Mouse (Mus musculus) midbrain, embryonic 15.5 days (tissue): ENCODE measurements at regions not wholly inside any gene's neighbourhood (a gene's known extent, or its start where the extent isn't known, plus 50 kb on each side); places are given as distances from the start of the nearest gene placed in this dataset.

Experiments used
- ATAC-seq: fragments of 200-750 bp; cut with Nextera tagmentation; replicated peaks from 2 replicates; pipeline ENCODE4 v1.8.0; 2017; ENCODE audit warnings: moderate TSS enrichment
- H3K27ac ChIP-seq: fragments of 300-500 bp; sonication (generic); 2 replicates; pipeline ENCODE4 v1.5.1; 2015; ENCODE audit warnings: mild to moderate bottlenecking, inconsistent platforms
- H3K27me3 ChIP-seq: fragments of 300-500 bp; sonication (generic); replicated peaks from 2 replicates; pipeline ENCODE4 v1.6.1; 2015; ENCODE audit warnings: inconsistent platforms
- H3K36me3 ChIP-seq: fragments of 300-500 bp; sonication (generic); replicated peaks from 2 replicates; pipeline ENCODE4 v1.6.1; 2015; ENCODE audit warnings: inconsistent platforms
- H3K4me1 ChIP-seq: fragments of 300-500 bp; sonication (generic); 2 replicates; pipeline ENCODE4 v1.6.1; 2015; ENCODE audit warnings: inconsistent platforms
- H3K4me2 ChIP-seq: fragments of 300-500 bp; sonication (generic); 2 replicates; pipeline ENCODE4 v1.6.1; 2015; ENCODE audit warnings: inconsistent platforms, mild to moderate bottlenecking, moderate library complexity
- H3K4me3 ChIP-seq: fragments of 300-500 bp; sonication (generic); 2 replicates; pipeline ENCODE4 v1.5.1; 2015; ENCODE audit warnings: mild to moderate bottlenecking, inconsistent platforms
- H3K9ac ChIP-seq: fragments of 300-500 bp; sonication (generic); 2 replicates; pipeline ENCODE4 v1.6.1; 2015; ENCODE audit warnings: mild to moderate bottlenecking, inconsistent platforms
- H3K9me3 ChIP-seq: fragments of 300-500 bp; sonication (generic); 2 replicates; pipeline ENCODE4 v1.6.1; 2016; ENCODE audit warnings: inconsistent platforms
- WGBS: fragments of 180-500 bp; shearing (Covaris S2); methylation state at CpG from one replicate; pipeline ENCODE4 v1.1.7; 2015; ENCODE audit warnings: mixed read lengths; 5-methylcytosine and 5-hydroxymethylcytosine counted together

- no peaks in the 10 kb centered on the region for H3K9me3 ChIP-seq
- ATAC-seq: no peak
- no peaks in the 10 kb centered on the region for H3K36me3 ChIP-seq
- H3K4me3 ChIP-seq: no peak overlapping the region
- 0 out of 2 replicates have a peak, but pooled peaks cover 6% of the 10 kb centered on the region for H3K4me1 ChIP-seq
- no peak overlapping the region for H3K9ac ChIP-seq
- H3K27ac ChIP-seq: no peak overlapping the region
- WGBS: 93% methylated on average over 3 of the region's 3 CpGs
- H3K27me3 ChIP-seq: no peaks in the 10 kb centered on the region
- H3K4me2 ChIP-seq: no peak overlapping the region
Observed at GRCm38 (mm10) chr9:94467846-94468245, 70.0 kb downstream of the 1190002N15Rik start.

DNA sequence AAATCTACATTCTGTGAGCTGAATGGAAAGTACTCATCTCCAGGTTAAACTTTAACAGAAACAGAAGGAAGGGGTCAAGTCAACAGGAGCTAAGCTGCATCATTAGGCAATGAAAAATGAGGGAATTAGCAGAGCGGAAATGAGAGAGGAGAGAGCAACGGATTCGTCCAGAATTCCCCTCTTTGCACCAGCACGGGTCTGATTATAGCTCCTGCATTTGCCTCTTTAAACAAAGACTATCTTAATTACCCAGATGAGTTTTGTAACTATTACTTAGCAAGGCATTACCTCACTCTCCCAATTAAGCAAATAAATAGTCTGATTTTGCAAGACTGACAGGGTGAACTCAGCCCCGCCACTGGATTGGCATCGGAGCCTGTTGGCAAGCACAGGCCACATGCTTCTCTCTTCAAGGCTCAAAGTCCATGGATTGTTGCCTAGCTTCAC, 81.8 kb downstream of the 1190002N15Rik start:
- no peaks in the 10 kb centered on the region for H3K36me3 ChIP-seq
- H3K4me3 ChIP-seq: no peak overlapping the region
- no peak overlapping the region for H3K4me2 ChIP-seq
- WGBS: 60% methylated on average over 6 of the region's 6 CpGs
- H3K27me3 ChIP-seq: no peaks in the 10 kb centered on the region
- no peak overlapping the region for H3K27ac ChIP-seq
- H3K9me3 ChIP-seq: no peaks in the 10 kb centered on the region
- no peaks in the 10 kb centered on the region for H3K4me1 ChIP-seq
- H3K9ac ChIP-seq: no peak overlapping the region
- no peak for ATAC-seq

DNA sequence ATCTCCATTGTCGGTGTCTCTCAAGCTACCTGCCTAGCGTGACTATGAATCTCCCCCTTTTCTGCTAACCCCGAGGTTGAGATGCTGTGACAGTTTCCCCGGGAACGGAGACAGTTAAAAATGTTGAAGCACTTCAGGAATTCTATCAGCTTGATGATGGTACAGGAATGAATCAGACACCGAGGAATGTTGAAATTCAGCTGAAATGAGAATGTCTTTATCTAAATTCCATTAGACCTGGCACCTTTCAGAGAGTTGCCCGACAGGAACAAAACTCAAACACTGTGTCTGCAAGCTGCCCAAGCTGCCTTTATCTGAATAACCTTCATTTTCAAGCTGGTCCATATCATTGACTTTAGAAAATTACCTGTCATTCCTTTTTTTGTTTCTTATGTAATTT, 82.4 kb downstream of the 1190002N15Rik start:
- Histone ChIP-seq H3K4me2 (no peak overlapping the region), H3K9me3 (no peaks in the 10 kb centered on the region), H3K9ac (no peak overlapping the region), H3K36me3 (no peaks in the 10 kb centered on the region), H3K27ac (no peak overlapping the region), H3K27me3 (no peaks in the 10 kb centered on the region), H3K4me1 (no peaks in the 10 kb centered on the region), H3K4me3 (no peak overlapping the region)
- 61% methylated on average over 7 of the region's 7 CpGs for WGBS
- ATAC-seq: no peak

DNA sequence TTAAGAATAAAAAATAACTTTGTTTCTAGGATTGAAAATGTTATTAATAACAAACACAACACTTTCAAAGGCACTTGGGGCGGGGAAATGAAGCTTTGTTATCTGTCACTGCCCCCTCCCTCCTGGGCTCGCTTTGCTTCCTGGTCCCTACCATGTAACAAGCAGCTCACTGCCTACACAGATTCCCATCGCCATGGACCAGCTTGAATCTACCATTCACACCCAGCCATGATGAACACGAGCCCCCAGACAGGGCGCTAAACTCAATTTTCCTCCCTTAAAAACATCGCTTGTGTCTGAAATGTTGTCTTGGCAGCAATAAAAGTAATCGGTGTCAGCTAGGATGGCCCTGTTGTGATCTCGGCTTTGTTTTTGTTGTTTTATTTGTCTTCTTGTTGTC, 88.0 kb downstream of the 1190002N15Rik start:
- Histone ChIP-seq H3K27me3 (no peaks in the 10 kb centered on the region), H3K27ac (no peak overlapping the region), H3K4me1 (no peaks in the 10 kb centered on the region), H3K4me2 (no peak overlapping the region), H3K9me3 (no peaks in the 10 kb centered on the region), H3K4me3 (no peak overlapping the region), H3K36me3 (no peaks in the 10 kb centered on the region), H3K9ac (no peak overlapping the region)
- WGBS: 85% methylated on average over 8 of the region's 8 CpGs
- no peak for ATAC-seq

DNA sequence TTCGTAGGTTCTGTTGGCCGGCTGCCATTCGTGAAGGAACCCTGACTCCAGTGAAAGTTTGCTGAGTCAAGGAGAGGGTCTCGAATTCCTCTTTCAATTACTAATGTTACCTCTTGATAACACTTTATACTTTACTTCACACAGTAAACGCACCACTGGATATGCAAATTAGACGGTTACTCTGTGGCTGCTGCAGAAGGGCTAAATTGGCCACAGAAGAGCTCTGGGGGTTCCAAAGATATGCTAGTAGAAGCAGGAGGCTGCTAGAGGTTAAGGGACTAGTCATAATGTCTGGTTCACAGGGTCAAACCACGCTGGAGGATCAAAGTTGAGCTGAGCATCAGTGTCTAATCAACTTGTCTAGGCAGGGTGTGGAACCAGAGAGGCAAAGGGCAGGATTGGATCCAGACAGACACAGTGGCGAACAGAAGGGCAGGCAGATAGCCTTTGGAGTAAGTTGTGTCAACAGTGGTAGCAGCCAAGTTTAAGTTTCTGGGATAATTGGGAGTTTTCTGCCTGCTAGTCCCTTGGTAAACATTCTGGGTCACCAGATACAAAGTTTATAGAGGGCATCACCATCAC, 91.6 kb downstream of the 1190002N15Rik start:
- no peaks in the 10 kb centered on the region for H3K36me3 ChIP-seq
- H3K27me3 ChIP-seq: no peaks in the 10 kb centered on the region
- H3K4me1 ChIP-seq: no peaks in the 10 kb centered on the region
- no peak overlapping the region for H3K27ac ChIP-seq
- H3K4me2 ChIP-seq: no peak overlapping the region
- ATAC-seq: no peak
- WGBS: 83% methylated on average over 8 of the region's 8 CpGs
- no peaks in the 10 kb centered on the region for H3K9me3 ChIP-seq
- H3K9ac ChIP-seq: no peak overlapping the region
- no peak overlapping the region for H3K4me3 ChIP-seq

GRCm38 (mm10) chr9:94444140-94444789, 93.6 kb downstream of the 1190002N15Rik start:
- Histone ChIP-seq H3K9ac (no peak overlapping the region), H3K4me1 (no peaks in the 10 kb centered on the region), H3K9me3 (no peaks in the 10 kb centered on the region), H3K27ac (no peak overlapping the region), H3K4me3 (no peak overlapping the region), H3K4me2 (no peak overlapping the region), H3K36me3 (no peaks in the 10 kb centered on the region), H3K27me3 (no peaks in the 10 kb centered on the region)
- 65% methylated on average over 5 of the region's 5 CpGs for WGBS
- no peak for ATAC-seq

GRCm38 (mm10) chr9:94441393-94441792, 96.5 kb downstream of the 1190002N15Rik start:
- Histone ChIP-seq H3K9ac (no peak overlapping the region), H3K27me3 (no peaks in the 10 kb centered on the region), H3K4me1 (no peaks in the 10 kb centered on the region), H3K27ac (no peak overlapping the region), H3K9me3 (no peaks in the 10 kb centered on the region), H3K4me3 (no peak overlapping the region), H3K36me3 (no peaks in the 10 kb centered on the region), H3K4me2 (no peak overlapping the region)
- 87% methylated on average over 4 of the region's 4 CpGs for WGBS
- no peak for ATAC-seq

DNA sequence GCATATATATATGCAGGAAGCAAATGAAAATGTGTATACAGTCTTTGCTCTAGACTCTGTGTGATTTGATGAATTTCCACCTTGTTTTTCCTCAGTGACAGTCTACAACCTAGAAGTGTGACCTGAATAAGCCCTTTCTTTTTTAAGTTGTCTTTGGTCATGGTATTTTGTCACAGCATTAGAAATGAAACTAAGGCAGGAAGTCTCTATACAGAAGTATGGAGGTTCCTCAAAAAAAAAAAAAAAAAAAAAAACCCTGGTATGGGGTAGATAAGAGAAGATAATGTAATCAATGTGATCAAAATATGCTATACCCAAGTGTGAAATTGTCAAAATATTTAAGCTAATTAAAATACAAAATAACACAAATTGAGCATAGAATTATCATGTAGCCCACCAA, 104.4 kb downstream of the 1190002N15Rik start:
- Histone ChIP-seq H3K27me3 (no peaks in the 10 kb centered on the region), H3K36me3 (no peaks in the 10 kb centered on the region), H3K27ac (no peak overlapping the region), H3K9ac (no peak overlapping the region), H3K9me3 (no peaks in the 10 kb centered on the region), H3K4me2 (no peak overlapping the region), H3K4me3 (no peak overlapping the region), H3K4me1 (no peaks in the 10 kb centered on the region)
- no peak for ATAC-seq

- H3K4me2 ChIP-seq: no peak overlapping the region
- H3K9me3 ChIP-seq: no peaks in the 10 kb centered on the region
- H3K36me3 ChIP-seq: no peaks in the 10 kb centered on the region
- H3K4me3 ChIP-seq: no peak overlapping the region
- H3K9ac ChIP-seq: no peak overlapping the region
- 90% methylated on average over 3 of the region's 3 CpGs for WGBS
- ATAC-seq: no peak
- H3K4me1 ChIP-seq: no peaks in the 10 kb centered on the region
- H3K27ac ChIP-seq: no peak overlapping the region
- H3K27me3 ChIP-seq: no peaks in the 10 kb centered on the region
Observed at GRCm38 (mm10) chr9:94432144-94432747, 105.6 kb downstream of the 1190002N15Rik start.

DNA sequence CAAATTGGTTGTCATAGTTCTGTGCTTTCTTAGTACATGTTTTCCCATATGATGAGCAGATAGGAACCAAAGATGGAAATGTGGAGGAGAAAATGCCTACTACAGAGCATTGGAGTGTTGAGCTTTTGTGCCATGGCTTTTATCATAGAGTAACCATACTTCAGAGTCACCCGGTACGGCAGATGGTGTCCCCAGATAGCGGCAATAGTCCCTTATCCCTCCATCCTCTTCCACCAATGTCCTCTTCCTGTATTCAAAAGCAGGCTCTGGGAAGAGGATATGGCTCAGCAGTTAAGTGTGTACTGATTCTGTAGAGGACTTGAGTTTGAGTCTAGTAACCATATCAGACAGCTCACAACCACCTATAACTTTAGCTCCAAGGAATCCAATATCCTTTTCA, 106.3 kb downstream of the 1190002N15Rik start:
- Histone ChIP-seq H3K9ac (no peak overlapping the region), H3K27me3 (no peaks in the 10 kb centered on the region), H3K4me2 (no peak overlapping the region), H3K4me3 (no peak overlapping the region), H3K27ac (no peak overlapping the region), H3K36me3 (no peaks in the 10 kb centered on the region), H3K9me3 (no peaks in the 10 kb centered on the region), H3K4me1 (no peaks in the 10 kb centered on the region)
- no peak for ATAC-seq
- WGBS: 97% methylated on average over 3 of the region's 3 CpGs

- Histone ChIP-seq H3K4me1 (no peaks in the 10 kb centered on the region), H3K4me3 (no peak overlapping the region), H3K36me3 (no peaks in the 10 kb centered on the region), H3K4me2 (no peak overlapping the region), H3K9ac (no peak overlapping the region), H3K27ac (no peak overlapping the region), H3K27me3 (no peaks in the 10 kb centered on the region), H3K9me3 (no peaks in the 10 kb centered on the region)
- no peak for ATAC-seq
- WGBS: 89% methylated on average over 6 of the region's 6 CpGs
Observed at GRCm38 (mm10) chr9:94430996-94431395, 106.9 kb downstream of the 1190002N15Rik start.

DNA sequence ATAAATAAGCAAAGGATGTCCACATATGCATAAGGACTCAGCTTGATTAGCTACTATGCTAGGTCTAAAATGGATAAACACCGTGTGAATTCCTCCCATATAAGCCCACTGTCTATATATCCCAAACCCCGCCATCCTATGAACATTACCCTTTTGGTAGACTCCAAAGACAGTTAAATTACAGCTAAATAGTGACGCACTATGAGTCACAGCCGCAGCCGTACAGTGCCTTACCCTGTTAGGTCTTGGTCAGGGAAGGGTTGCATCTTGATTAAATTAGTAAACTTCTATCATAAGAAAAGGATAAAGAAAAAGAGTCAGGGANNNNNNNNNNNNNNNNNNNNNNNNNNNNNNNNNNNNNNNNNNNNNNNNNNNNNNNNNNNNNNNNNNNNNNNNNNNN, 111.1 kb downstream of the 1190002N15Rik start:
- H3K36me3 ChIP-seq: no peaks in the 10 kb centered on the region
- H3K4me2 ChIP-seq: no peak overlapping the region
- no peak overlapping the region for H3K9ac ChIP-seq
- H3K9me3 ChIP-seq: no peaks in the 10 kb centered on the region
- no peaks in the 10 kb centered on the region for H3K4me1 ChIP-seq
- H3K27ac ChIP-seq: no peak overlapping the region
- H3K27me3 ChIP-seq: no peaks in the 10 kb centered on the region
- WGBS: 93% methylated on average over 5 of the region's 5 CpGs
- no peak for ATAC-seq
- no peak overlapping the region for H3K4me3 ChIP-seq

DNA sequence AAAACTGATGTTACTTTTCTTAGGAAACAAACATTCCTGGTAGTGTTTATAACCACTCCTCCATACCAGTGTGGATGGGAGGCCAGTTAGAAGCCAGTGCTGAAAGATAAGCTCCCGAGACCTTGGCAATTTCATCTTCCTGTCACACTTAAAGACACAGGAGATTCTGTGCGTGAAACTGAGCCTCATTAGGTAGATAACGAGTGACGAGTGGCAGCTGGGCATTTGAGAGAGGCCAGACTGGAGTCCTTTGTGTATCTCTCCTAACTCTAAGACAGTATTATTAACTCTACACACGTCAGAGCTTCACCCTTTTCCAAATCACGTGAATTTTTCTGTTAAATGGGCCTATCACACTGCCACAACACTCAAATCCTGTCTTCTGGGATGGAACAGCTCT, 112.1 kb downstream of the 1190002N15Rik start:
- H3K9ac ChIP-seq: no peak overlapping the region
- no peak for ATAC-seq
- no peak overlapping the region for H3K4me2 ChIP-seq
- H3K36me3 ChIP-seq: no peaks in the 10 kb centered on the region
- no peak overlapping the region for H3K4me3 ChIP-seq
- H3K9me3 ChIP-seq: no peaks in the 10 kb centered on the region
- no peak overlapping the region for H3K27ac ChIP-seq
- H3K4me1 ChIP-seq: no peaks in the 10 kb centered on the region
- H3K27me3 ChIP-seq: no peaks in the 10 kb centered on the region
- WGBS: 36% methylated on average over 6 of the region's 6 CpGs
